Mouse (Mus musculus): ENCODE results near the gene Olfr748. TPM values are rescaled to one million over a fixed set of nuclear protein-coding genes. Genes with fewer than 3 reads are reported as not detected.

Gene Olfr748
- polyA plus RNA-seq (2012; rRNA removed), result not detected in 2 replicates

GRCm38 (mm10) chr14:50707073-50707472, at the start of gene Olfr748:
Gene Olfr748, plus strand, starts transcription at chr14:50707373.

DNA sequence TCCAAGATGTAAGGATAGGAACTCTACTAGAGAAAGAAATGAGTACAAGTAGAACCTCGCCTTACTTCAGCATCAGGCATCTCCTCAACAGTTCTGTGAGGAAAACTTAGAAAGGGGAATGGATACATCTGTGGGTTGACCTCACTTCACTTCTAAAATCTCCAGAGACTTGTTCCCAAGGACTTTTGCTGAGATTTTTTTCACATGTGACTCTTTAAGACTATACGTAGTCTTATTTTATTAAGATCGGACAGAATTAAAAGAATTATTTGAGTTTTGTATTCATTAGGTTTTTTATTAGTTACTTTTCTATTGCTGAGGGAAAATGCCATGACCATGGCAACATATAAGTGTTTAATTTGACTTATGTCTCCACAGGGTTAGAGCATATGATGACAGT, 14.1 kb upstream of the Olfr748 start, which contains the start of gene Olfr747:
Gene Olfr747 (minus strand): TSS at position 101 of the 400 bp plus-strand sequence.

DNA sequence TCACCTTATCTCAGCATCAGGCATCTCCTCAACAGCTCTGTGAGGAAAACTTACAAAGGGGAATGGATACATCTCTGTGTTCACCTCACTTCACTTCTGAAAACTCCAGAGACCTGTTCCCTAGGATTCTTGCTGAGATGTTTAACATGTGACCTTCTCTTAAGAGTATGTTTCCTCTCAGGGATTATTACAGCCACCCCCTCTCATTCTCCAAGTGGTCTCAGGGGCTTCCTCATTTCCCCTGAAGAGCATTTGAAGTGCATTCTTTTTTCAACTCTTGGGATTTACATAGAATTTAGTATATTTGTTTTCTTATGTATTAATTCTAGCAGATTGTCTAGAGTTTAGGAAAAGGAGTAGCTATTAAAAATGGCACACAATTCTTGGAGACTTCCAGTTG, 37.8 kb downstream of the Olfr748 start, which contains the start of gene Olfr749:
Gene Olfr749 (minus strand): TSS at position 101 of the 400 bp plus-strand sequence.

Other genes starting within 250 kb of the Olfr748 start
- not detected in 2 replicates for gene Olfr741, start 234.6 kb upstream of the Olfr748 start, polyA plus RNA-seq (2012; rRNA removed)
- gene Olfr742, start 203.8 kb upstream of the Olfr748 start, polyA plus RNA-seq (2012; rRNA removed), result not detected in 2 replicates
- gene Olfr743, start 185.5 kb upstream of the Olfr748 start, polyA plus RNA-seq (2012; rRNA removed), result not detected in 2 replicates
- not detected in 2 replicates for gene Olfr744, start 92.5 kb upstream of the Olfr748 start, polyA plus RNA-seq (2012; rRNA removed)
- not detected in 2 replicates for gene Olfr745, start 68.0 kb upstream of the Olfr748 start, polyA plus RNA-seq (2012; rRNA removed)
- gene Olfr746, start 60.3 kb upstream of the Olfr748 start, polyA plus RNA-seq (2012; rRNA removed), result not detected in 2 replicates
- gene Olfr747, start 14.2 kb upstream of the Olfr748 start, polyA plus RNA-seq (2012; rRNA removed), result not detected in 2 replicates
- gene Olfr749, start 37.7 kb downstream of the Olfr748 start, polyA plus RNA-seq (2012; rRNA removed), result not detected in 2 replicates
- 11.2 and 12.6 TPM in 2 replicates for gene Ttc5, start 78.1 kb downstream of the Olfr748 start, polyA plus RNA-seq (2012; rRNA removed)
- gene Ccnb1ip1, start 100.4 kb downstream of the Olfr748 start, polyA plus RNA-seq (2012; rRNA removed), result not detected in 2 replicates
- 37.8 and 40.4 TPM in 2 replicates for gene Parp2, start 100.5 kb downstream of the Olfr748 start, polyA plus RNA-seq (2012; rRNA removed)
- 2.2 and 3.4 TPM in 2 replicates for gene Tep1, start 163.2 kb downstream of the Olfr748 start, polyA plus RNA-seq (2012; rRNA removed)
- gene Klhl33, start 190.1 kb downstream of the Olfr748 start, polyA plus RNA-seq (2012; rRNA removed), result 0.16 and 0.18 TPM in 2 replicates
- gene Osgep, start 217.5 kb downstream of the Olfr748 start, polyA plus RNA-seq (2012; rRNA removed), result 36.9 and 37.6 TPM in 2 replicates
- gene Apex1, start 217.6 kb downstream of the Olfr748 start, polyA plus RNA-seq (2012; rRNA removed), result 52.4 and 58.5 TPM in 2 replicates
- gene Pip4p1, start 223.5 kb downstream of the Olfr748 start, polyA plus RNA-seq (2012; rRNA removed), result 22.8 and 28.6 TPM in 2 replicates
- gene Pnp, start 223.7 kb downstream of the Olfr748 start, polyA plus RNA-seq (2012; rRNA removed), result 75.3 and 96.8 TPM in 2 replicates
- gene Gm49342, start 237.1 kb downstream of the Olfr748 start, polyA plus RNA-seq (2012; rRNA removed), result 58.6 and 74.1 TPM in 2 replicates
- gene Pnp2, start 248.6 kb downstream of the Olfr748 start, polyA plus RNA-seq (2012; rRNA removed), result 9.7 and 10.4 TPM in 2 replicates

All from liver, embryonic 14 days (tissue).